Mouse (Mus musculus) WW6 (cell line): ENCODE measurements at regions not wholly inside any gene's neighbourhood (a gene's known extent, or its start where the extent isn't known, plus 50 kb on each side); places are given as distances from the start of the nearest gene placed in this dataset.
"Not testable (repeated sequence)": the region's sequence is repeated elsewhere in the genome, so short reads cannot be mapped to it uniquely, and the experiment has no call there.

Experiments used
- DNase-seq: peaks from one replicate; pipeline ENCODE4 v3.0.0-alpha.2; 2013; ENCODE audit warnings: low read depth, low spot score

GRCm38 (mm10) chr13:99739420-99739819, 161.5 kb downstream of the Cartpt start:
- no peak for DNase-seq

- DNase-seq = no peak
These were observed 163.6 kb downstream of the Cartpt start for GRCm38 (mm10) chr13:99737271-99737670.

GRCm38 (mm10) chr13:99729145-99729544, 171.7 kb downstream of the Cartpt start:
- DNase-seq = no peak

GRCm38 (mm10) chr13:99724245-99724644, 176.6 kb downstream of the Cartpt start:
- DNase-seq = no peak

DNA sequence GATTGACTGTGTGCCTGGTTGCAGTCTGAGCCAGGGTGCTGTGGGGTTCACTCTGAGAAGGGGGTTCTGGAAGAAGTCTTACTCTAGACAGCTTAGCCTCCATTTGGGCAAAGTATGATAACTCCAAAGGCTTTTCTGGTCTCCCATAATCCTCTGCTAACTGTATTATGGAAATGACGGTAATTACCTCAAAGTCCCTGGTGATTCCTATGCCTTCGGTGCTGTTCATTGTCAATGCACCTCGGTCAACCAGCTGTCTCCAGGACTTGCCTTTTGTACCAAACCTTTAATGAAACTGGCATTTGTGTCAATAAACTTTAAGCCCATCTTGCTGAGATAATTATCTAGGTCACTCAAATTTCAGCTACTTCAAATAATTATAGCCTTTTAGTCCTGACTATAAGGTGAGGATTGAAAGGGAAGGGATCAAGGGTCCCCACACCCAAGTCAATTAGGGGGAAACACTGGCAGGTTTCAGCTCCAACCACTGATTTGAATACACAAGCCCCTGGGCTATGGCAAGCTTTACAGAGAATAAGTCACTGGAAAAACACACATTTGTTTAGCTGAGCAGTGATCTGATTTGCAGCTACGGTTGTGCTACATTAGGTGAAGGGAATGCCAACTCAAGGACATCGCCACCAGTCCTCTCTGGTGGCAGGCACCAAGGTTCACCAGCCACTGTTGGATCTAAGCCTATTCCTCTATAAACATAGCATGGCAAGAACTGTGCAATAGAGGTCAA, 177.5 kb downstream of the Cartpt start:
- no peak for DNase-seq

DNA sequence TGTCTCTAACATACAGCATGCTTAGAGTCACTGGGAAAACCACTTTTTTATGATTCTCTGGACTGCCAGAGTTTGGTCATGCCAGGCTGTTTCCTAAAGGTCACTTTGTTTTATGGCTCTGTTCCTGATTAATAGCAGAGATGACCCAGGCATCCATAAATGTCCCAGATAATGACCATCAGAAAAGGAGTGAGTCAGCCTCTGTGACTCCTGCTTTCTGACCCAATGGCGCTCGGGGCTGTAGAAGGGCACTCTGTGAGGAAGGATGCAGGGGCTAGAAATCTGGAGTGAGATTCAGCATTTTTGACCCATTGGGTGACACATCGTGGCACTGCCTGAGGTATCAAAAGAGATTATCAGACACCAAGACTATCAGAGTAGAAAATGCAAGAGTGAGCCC, 180.3 kb downstream of the Cartpt start:
- no peak for DNase-seq

GRCm38 (mm10) chr13:99696559-99696890, 180.2 kb upstream of the Map1b start:
- no peak for DNase-seq

GRCm38 (mm10) chr13:99695874-99696558, 179.7 kb upstream of the Map1b start:
- no peak for DNase-seq

DNA sequence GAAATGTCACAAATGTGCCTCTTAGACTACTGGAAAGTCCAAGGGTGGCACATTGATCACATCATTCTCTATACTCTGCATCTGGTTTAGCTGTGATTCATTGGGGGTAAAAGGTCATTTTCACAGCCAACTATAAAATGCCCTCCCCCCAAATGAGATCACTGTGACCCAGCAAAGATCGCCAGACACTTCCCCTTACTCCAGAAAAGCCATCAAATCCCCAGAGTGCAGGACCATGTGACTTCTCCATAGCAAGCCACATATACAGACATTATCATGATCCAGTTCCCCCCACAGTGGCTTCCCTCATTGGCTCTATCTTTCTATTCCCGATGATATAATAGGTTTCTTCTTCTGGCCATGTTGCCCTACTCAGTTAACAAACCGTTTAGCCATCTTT, 163.6 kb upstream of the Map1b start:
- DNase-seq = no peak

- DNase-seq = no peak
These were observed 163.1 kb upstream of the Map1b start for GRCm38 (mm10) chr13:99679430-99679829.

GRCm38 (mm10) chr13:99676393-99676792, 160.1 kb upstream of the Map1b start:
- DNase-seq = no peak

- no peak for DNase-seq
These were observed 159.6 kb upstream of the Map1b start for GRCm38 (mm10) chr13:99675951-99676350.

- no peak for DNase-seq
These were observed 156.4 kb upstream of the Map1b start for GRCm38 (mm10) chr13:99672714-99673113.

DNA sequence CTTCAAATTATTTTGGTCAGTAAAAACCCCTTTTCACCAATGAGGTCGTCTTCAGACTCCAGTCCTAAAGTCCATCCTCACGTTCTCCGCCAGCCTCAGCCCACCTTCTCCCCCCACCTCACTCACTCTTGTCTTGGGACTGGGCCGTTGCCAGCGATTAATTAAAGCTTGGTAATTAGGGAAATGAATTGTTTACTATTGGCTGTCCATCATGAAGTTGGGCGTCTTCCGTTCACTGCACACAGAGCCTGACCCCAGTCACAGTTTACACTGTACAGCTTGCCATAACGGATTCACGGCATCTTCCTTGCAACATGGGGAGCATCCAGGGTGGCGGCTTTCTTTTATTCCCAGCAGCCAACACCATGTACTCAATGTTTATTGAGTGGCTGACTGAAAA, 155.4 kb upstream of the Map1b start:
- DNase-seq = no peak

DNA sequence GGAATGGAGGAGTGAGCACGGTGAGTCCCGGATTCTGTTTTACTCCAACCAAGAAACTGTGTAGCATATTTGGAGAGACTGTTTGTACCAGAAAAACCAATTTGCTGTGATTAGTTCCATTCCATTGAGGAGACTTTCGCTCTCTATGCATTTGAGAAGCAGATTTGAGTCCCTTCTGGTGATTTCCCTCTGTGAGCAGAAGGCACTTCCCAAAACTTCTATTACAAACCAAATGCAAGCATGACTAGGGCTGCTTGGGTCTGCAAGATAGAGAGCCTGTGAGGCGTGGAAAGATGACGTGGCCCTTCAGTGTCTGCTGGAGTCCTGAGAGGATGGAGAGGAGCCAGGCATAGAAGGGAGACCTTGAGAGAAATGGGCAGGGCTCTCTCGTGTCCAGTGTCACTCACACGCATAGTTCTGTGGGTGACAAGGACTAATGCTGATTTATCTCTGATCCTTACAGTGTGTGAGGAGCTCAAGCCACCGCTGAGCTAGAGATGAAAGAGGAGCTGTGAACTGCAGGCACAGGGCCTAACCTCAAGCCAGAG, 153.7 kb upstream of the Map1b start:
- DNase-seq = no peak

DNA sequence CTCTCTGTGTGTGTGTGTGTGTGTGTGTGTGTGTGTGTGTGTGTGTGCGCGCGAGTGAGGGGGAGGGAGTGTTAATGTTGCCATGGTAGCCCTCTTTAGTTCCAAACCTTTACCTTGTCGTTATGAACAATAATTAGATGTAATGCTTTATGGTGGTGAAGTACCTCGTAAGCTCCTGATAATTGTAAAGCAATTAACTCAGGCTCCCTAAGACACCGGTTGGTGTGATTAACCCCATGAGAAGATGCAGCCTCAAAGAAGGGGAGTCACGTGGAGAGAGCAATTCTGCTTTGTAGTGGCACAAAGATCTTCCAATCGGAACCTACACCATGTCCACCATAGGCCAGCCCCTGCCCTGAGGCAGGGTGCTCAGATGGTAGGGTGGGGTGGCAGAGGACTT, 152.3 kb upstream of the Map1b start:
- DNase-seq = no peak

- DNase-seq = no peak
These were observed 149.7 kb upstream of the Map1b start for GRCm38 (mm10) chr13:99666086-99666485.

DNA sequence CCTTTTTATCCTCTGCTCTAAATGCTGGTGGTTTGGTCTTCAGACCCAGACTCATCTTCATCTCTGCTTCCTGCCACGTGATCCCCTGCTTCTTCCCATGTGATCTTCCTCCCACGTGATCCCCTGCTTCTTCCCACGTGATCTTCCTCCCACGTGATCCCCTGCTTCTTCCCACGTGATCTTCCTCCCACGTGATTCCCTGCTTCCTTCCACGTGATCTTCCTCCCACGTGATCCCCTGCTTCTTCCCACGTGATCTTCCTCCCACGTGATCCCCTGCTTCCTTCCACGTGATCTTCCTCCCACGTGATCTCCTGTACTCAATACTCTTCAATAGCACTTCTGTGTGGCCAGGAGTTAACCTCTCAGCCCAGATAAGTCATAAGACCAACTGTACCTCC, 147.1 kb upstream of the Map1b start:
- not testable (repeated sequence) for DNase-seq

- DNase-seq = no peak
These were observed 131.4 kb upstream of the Map1b start for GRCm38 (mm10) chr13:99647661-99648204.

GRCm38 (mm10) chr13:99644771-99645170, 128.4 kb upstream of the Map1b start:
- no peak for DNase-seq

DNA sequence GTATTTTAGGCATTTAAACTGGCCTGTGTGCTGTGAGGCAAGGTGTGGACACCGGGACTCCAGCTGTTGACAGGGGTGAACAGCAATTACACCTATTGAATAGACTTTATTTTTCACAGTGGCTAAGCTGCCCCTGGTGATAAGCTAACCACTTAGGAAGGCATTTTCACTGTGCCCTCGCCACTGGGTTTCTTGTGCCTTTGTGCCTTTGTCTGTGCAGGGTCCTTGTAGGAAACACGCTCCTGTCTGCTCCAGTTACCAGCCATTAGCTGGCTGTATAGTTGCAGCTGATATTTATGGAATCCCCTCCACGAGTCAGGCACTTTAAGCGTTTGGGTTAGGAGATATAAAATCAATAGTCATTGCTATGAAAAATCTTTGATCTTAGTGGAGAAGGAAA, 126.5 kb upstream of the Map1b start:
- DNase-seq = no peak

- DNase-seq = no peak
These were observed 126.0 kb upstream of the Map1b start for GRCm38 (mm10) chr13:99642301-99642700.
